Mouse (Mus musculus): ENCODE data around the gene Dok3. TPM values are rescaled to one million over a fixed set of nuclear protein-coding genes. Genes with fewer than 3 reads are reported as not detected.
A peak's percentile ranks its signal among the peaks of the same experiment; 100 is the strongest.
"Not testable (repeated sequence)": the region's sequence is repeated elsewhere in the genome, so short reads cannot be mapped to it uniquely, and the experiment has no call there.

The Dok3 gene
- 18.2 and 21.9 TPM in 2 replicates for polyA plus RNA-seq (2012; rRNA removed)

- H3K27ac ChIP-seq (ENCODE audit: control insufficient read depth, insufficient read depth, low read length), result peak within 1 kb of the TSS; percentile 11; the same call in 1 of the 2 replicates
- H3K4me3 ChIP-seq (ENCODE audit: control insufficient read depth, insufficient read depth, low read length), result no peak within 1 kb of the TSS
Observed at GRCm38 (mm10) chr13:55529198-55529915, at the start of gene Dok3. Gene Dok3, minus strand, starts transcription at chr13:55529296.

GRCm38 (mm10) chr13:55578086-55578485, 49.0 kb upstream of the Dok3 start:
- WGBS, result 80% methylated on average over 4 of the region's 4 CpGs

More at GRCm38 (mm10) chr13:55529198-55529915, at the start of gene Dok3:
- WGBS, result 39% methylated on average over 8 of the region's 8 CpGs
- TF ChIP-seq CTCF (IDR thresholded peaks at IDR 0.05; ENCODE audit: borderline replicate concordance, control insufficient read depth, extremely low read depth, insufficient read depth, low read length, poor library complexity), result no peak
- TF ChIP-seq POLR2A (IDR thresholded peaks at IDR 0.05; ENCODE audit: control insufficient read depth, extremely low read depth, insufficient read depth, low read length, poor library complexity), result no peak
- no peak for DNase-seq
- Histone ChIP-seq H3K27me3 (ENCODE audit: control insufficient read depth, insufficient read depth, low read length) (no peaks in the 10 kb centered on the region), H3K4me1 (replicated peaks; ENCODE audit: control insufficient read depth, insufficient read depth, low read length) (peaks cover 6% of the 10 kb centered on the region; the same call in 1 of the 2 replicates), H3K36me3 (ENCODE audit: control insufficient read depth, insufficient read depth, low read length) (peaks cover 15% of the 10 kb centered on the region)

GRCm38 (mm10) chr13:55576872-55577271, 47.8 kb upstream of the Dok3 start:
- H3K27me3 ChIP-seq (ENCODE audit: control insufficient read depth, insufficient read depth, low read length); DNase-seq; H3K4me1 ChIP-seq (replicated peaks; ENCODE audit: control insufficient read depth, insufficient read depth, low read length); H3K36me3 ChIP-seq (ENCODE audit: control insufficient read depth, insufficient read depth, low read length); H3K4me3 ChIP-seq (ENCODE audit: control insufficient read depth, insufficient read depth, low read length); H3K27ac ChIP-seq (ENCODE audit: control insufficient read depth, insufficient read depth, low read length): not testable (repeated sequence)
- 74% methylated on average over 7 of the region's 7 CpGs for WGBS

More at GRCm38 (mm10) chr13:55578086-55578485, 49.0 kb upstream of the Dok3 start:
- TF ChIP-seq CTCF (IDR thresholded peaks at IDR 0.05; ENCODE audit: borderline replicate concordance, control insufficient read depth, extremely low read depth, insufficient read depth, low read length, poor library complexity), result no peak
- TF ChIP-seq POLR2A (IDR thresholded peaks at IDR 0.05; ENCODE audit: control insufficient read depth, extremely low read depth, insufficient read depth, low read length, poor library complexity), result no peak
- no peak overlapping the region for H3K27ac ChIP-seq (ENCODE audit: control insufficient read depth, insufficient read depth, low read length)
- H3K4me3 ChIP-seq (ENCODE audit: control insufficient read depth, insufficient read depth, low read length), result no peak overlapping the region
- DNase-seq, result no peak
- no peaks in the 10 kb centered on the region for H3K27me3 ChIP-seq (ENCODE audit: control insufficient read depth, insufficient read depth, low read length)
- H3K4me1 ChIP-seq (replicated peaks; ENCODE audit: control insufficient read depth, insufficient read depth, low read length), result peaks cover 2% of the 10 kb centered on the region; the same call in 1 of the 2 replicates
- no peaks in the 10 kb centered on the region for H3K36me3 ChIP-seq (ENCODE audit: control insufficient read depth, insufficient read depth, low read length)

- H3K27me3 ChIP-seq (ENCODE audit: control insufficient read depth, insufficient read depth, low read length), result no peaks in the 10 kb centered on the region
- TF ChIP-seq CTCF (IDR thresholded peaks at IDR 0.05; ENCODE audit: borderline replicate concordance, control insufficient read depth, extremely low read depth, insufficient read depth, low read length, poor library complexity), result no peak
- no peak for TF ChIP-seq POLR2A (IDR thresholded peaks at IDR 0.05; ENCODE audit: control insufficient read depth, extremely low read depth, insufficient read depth, low read length, poor library complexity)
- no peak overlapping the region for H3K4me3 ChIP-seq (ENCODE audit: control insufficient read depth, insufficient read depth, low read length)
- H3K4me1 ChIP-seq (replicated peaks; ENCODE audit: control insufficient read depth, insufficient read depth, low read length), result peaks cover 4% of the 10 kb centered on the region; the same call in 1 of the 2 replicates
- WGBS, result 71% methylated on average over 5 of the region's 5 CpGs
- H3K36me3 ChIP-seq (ENCODE audit: control insufficient read depth, insufficient read depth, low read length), result no peaks in the 10 kb centered on the region
- H3K27ac ChIP-seq (ENCODE audit: control insufficient read depth, insufficient read depth, low read length), result no peak overlapping the region
- peak; percentile 14 for DNase-seq
Observed at GRCm38 (mm10) chr13:55575932-55576331, 46.8 kb upstream of the Dok3 start.

GRCm38 (mm10) chr13:55574321-55574720, 45.2 kb upstream of the Dok3 start:
- no peaks in the 10 kb centered on the region for H3K36me3 ChIP-seq (ENCODE audit: control insufficient read depth, insufficient read depth, low read length)
- DNase-seq, result no peak
- no peak overlapping the region for H3K27ac ChIP-seq (ENCODE audit: control insufficient read depth, insufficient read depth, low read length)
- 54% methylated on average over 5 of the region's 5 CpGs for WGBS
- H3K27me3 ChIP-seq (ENCODE audit: control insufficient read depth, insufficient read depth, low read length), result no peaks in the 10 kb centered on the region
- no peak overlapping the region for H3K4me3 ChIP-seq (ENCODE audit: control insufficient read depth, insufficient read depth, low read length)
- TF ChIP-seq CTCF (IDR thresholded peaks at IDR 0.05; ENCODE audit: borderline replicate concordance, control insufficient read depth, extremely low read depth, insufficient read depth, low read length, poor library complexity), result no peak
- no peak for TF ChIP-seq POLR2A (IDR thresholded peaks at IDR 0.05; ENCODE audit: control insufficient read depth, extremely low read depth, insufficient read depth, low read length, poor library complexity)
- peaks cover 11% of the 10 kb centered on the region for H3K4me1 ChIP-seq (replicated peaks; ENCODE audit: control insufficient read depth, insufficient read depth, low read length)

- Histone ChIP-seq H3K36me3 (ENCODE audit: control insufficient read depth, insufficient read depth, low read length) (no peaks in the 10 kb centered on the region), H3K27me3 (ENCODE audit: control insufficient read depth, insufficient read depth, low read length) (no peaks in the 10 kb centered on the region), H3K27ac (ENCODE audit: control insufficient read depth, insufficient read depth, low read length) (no peak within 1 kb of the TSS), H3K4me1 (replicated peaks; ENCODE audit: control insufficient read depth, insufficient read depth, low read length) (peaks cover 14% of the 10 kb centered on the region), H3K4me3 (ENCODE audit: control insufficient read depth, insufficient read depth, low read length) (no peak within 1 kb of the TSS)
- WGBS, result 96% methylated on average over 2 of the region's 2 CpGs
- TF ChIP-seq POLR2A (IDR thresholded peaks at IDR 0.05; ENCODE audit: control insufficient read depth, extremely low read depth, insufficient read depth, low read length, poor library complexity) (no peak), CTCF (IDR thresholded peaks at IDR 0.05; ENCODE audit: borderline replicate concordance, control insufficient read depth, extremely low read depth, insufficient read depth, low read length, poor library complexity) (no peak)
- DNase-seq, result no peak
Observed at GRCm38 (mm10) chr13:55573432-55573831, 44.3 kb upstream of the Dok3 start, which contains the start of gene Tmed9. Gene Tmed9, plus strand, starts transcription at chr13:55573732.

Measured in thymus, adult 2 months (tissue).